Mouse (Mus musculus) frontal cortex, postnatal 36 days (tissue): ENCODE measurements around the gene C2.

Experiments
- DNase-seq, 2 experiments: peaks; one replicate each; pipeline ENCODE4 v3.0.0; 2022; ENCODE audit warnings: low spot score in 2 of 2

C2 gene

DNA sequence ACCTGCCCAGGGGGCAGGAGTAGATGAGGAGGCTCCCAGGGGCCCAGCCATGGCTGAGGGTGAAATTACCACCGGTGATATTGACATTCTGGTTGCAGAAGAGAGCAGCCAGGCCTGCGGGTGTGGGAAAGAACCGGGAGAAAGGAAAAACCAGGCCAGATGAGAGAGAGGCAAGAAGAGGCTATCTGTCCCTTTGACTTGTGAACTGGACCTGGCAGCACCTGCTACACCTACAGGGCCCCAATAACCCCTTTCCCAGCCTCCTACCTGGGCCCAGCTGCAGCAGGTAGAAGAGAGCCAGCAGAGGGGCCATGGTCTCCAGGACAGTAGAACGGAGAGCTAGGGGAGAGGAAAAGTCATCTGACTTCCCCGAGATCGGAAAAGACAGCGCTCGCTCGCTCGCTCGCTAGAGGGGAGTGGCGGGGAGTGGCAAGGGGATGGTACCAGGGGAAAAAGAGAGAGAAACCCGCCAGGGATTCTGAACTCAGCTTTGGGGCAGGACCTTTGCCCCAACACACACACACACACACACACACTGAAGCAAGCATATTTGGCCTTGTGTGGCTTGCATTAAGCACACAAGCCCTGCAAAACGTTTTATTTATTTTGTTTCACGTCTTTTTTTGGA, 16.3 kb downstream of the C2 start, which contains the start of gene Gm20547:
Gene Gm20547 (minus strand): TSS at position 360 of the 628 bp plus-strand sequence.
- DNase-seq, result no peak

DNA sequence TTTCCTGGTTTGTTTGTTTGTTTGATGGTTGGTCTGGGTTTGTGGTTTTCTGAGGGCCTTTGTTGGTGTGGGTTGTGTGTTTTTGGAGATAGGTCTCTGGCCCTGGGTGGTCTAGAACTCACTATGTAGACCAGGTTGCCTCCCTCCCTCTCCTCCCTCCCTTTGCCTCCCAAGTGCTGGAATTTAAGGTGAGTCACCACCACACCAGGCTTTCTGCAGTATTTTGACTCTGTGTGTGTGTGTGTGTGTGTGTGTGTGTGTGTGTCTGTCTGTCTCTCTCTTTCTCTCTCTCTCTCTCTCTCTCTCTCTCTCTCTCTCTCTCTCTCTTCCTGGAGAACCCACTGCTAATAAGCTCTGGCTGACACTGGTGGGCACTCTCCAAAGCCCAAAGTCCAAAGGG, 16.9 kb downstream of the C2 start:
- DNase-seq, result no peak

DNA sequence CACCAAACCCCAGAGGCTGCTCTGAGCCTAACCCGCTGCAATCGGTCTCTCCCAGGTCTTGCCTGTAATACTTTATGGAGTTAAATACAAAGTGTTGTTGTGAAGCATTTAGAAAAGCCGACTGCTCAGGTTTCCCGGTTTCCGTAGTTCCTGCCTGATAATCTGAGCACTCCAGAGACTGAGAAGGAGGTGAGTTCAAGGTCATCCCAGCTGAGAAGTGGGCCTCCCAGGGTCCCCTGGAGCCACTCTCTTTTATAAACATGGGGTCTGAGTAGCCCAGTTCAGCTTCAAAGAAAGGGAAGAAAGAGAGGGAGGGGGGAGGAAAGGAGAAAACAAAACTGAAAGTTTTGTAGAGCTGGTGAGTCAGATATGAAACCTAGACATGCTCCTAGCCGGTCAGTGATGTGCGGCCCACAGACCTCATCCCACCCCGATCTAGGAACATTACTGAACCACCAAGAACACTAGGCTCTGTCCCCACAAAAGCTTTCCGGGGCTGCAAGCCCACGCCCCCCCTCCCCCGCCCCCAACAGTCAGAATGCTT, 18.7 kb downstream of the C2 start, which contains the start of gene Zbtb12:
Gene Zbtb12 (plus strand): TSS at position 148 of the 544 bp plus-strand sequence.
- no peak for DNase-seq

DNA sequence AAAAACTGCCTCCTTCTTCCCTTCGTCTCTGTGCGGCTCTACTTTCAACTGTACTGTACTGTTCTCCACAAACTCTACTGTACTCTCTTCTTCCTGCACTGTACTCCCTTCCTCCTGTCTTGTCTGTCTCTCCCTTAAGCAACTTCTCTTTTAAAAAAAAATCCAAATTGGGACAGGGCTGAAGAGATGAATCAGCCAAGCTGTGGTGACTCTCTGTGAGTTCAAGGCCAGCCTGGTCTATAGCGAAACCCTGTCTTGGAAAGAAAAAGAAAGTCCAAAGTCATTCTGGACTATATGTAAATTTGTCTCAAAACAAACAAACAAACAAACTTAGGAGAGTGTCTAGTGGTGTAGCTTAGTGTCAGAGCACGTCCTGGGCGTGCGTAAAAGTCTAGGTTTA, 23.7 kb downstream of the C2 start:
- DNase-seq, result no peak

DNA sequence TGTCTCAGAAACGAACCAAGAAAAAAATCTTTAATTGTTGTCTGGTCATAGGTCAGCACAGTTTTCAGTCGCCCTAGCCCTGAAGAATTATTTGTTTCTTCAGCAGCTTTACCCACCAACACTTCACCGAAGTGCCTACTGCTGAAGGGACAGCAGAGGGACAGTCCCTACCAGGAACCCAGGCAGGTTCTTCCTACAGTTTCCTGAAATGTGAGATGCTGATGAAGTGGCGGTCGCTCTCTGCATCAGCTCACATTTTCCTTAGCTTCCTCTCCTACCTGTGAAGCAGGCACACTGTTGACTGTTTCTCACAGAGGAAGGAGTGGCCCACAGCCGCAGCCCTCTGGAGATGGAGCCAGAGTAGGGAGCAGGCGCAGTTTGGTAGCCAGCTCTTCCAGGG, 32.1 kb downstream of the C2 start:
- no peak for DNase-seq

DNA sequence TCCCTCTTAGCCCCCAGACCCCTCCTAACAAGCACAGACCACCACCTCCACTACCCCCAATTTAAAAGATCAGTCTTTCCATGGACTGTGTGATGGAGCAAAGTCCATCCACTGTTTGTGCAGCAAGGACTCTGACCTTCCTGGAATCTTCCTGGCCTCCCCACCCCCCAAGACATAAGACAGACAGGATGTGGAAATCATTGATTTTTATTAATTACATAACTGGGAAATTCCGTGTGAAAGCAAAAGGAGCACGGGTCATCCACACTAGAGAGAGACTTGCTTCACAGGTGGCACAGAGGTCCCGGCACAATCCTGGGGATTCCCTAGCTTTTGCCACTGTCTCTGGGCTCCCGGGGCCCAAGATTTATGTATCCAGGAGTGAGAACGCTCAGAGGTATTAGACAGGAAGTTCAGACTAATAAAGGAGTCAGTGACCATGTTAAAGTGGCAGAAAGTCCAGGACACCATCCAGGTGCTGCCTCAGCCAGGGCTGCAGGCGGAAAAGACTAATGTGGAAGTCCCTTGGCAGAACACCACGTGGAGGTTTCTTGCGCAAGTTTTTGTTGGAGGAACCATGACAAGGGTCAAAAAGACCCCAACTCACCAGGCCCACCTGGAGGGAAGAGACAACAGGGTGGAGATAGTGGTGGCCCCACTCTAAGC, 35.5 kb downstream of the C2 start, which contains the start of gene Cfb:
Gene Cfb (minus strand): TSS at position 103 of the 666 bp plus-strand sequence.
- DNase-seq, result no peak

DNA sequence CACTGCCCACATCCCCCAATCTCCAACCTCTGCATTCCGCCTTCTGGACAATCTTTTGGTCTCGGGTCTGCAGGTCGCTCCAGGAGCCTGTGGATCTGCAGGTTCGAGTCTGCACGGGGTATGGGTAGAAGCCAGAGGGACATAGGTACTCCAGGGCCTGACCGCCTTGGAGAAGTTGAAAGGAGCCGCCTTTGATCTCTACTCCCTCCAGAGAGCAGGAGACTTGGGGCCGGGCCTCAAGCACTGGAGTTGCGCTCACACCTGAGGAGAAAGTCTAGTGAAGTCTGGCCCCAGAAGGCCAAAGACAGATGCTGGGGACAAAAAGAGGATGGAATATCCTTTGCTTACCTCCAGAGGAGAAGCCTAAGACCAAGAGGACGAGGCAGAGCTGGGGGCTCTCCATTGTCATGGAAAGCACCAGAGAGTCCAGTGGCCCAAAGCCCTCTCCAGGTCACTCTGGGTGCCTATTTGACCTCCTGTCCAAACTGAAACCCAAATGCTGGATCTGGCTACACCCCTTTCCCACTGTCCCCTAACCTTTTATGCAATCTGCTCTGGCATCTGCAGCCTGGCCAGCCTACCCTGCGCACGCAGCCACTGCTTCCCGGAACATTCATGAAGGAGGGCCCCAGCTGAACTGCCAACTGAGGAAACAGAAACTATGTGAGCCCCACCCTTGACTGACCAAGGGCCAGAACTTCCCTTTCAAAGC, 36.2 kb downstream of the C2 start:
- no peak for DNase-seq

DNA sequence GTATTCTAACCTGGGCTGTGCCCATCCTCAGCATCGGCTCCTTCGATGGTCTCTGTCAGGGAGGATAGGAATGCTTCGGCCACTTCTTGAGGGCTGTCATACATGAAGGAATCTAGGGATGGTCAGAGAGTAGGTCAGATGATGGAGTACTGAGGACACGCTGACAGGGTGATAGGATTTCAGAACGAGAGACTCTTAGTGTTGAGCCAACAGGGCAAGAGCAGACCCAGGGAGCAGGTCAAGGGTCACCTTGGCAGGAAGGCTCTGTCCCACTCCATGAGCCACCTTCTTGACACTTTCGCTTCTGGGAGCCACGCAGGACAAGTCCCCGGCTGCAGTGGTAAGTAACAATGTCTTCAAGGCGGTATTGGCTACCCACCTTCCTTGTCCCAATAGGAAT, 37.6 kb downstream of the C2 start:
- no peak for DNase-seq

DNA sequence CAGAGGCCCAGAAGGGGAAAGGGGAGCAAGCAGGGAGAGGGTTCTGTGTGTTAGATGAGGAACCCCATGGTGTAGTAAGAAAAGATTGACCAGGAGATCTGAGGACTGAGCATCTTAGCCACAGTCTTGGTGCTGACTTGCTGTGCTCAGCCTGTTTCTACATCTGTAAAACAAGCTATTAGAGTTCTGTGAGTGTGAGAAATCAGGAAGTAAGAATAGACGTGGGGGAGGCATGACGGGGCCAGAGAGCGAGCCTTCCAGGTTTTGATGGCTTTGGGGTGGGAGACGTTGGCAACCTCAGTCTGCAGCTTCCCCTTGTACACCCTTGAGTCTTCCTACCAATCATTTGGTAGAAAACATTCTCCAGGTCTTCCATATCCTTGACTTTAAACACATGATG, 39.4 kb downstream of the C2 start:
- DNase-seq, result no peak

DNA sequence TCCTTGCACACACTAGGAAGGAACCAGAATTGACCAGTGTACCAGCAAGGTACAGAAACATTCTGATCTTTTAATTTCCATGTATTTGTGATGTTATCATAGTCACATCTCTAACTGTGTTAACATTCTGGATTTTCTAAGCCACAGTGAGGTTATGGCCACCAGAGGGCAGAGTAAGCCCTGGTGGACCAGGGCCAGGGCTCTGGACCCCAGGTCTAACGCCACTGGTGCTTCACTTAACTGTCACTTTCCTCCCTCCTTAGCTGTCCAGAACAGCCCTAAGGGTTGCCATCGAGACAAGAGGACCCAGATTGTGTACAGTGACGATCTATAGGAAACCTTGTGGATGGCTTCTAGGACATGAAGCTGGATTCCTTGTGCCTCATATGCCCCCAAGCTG, 42.2 kb downstream of the C2 start:
- DNase-seq, result no peak

DNA sequence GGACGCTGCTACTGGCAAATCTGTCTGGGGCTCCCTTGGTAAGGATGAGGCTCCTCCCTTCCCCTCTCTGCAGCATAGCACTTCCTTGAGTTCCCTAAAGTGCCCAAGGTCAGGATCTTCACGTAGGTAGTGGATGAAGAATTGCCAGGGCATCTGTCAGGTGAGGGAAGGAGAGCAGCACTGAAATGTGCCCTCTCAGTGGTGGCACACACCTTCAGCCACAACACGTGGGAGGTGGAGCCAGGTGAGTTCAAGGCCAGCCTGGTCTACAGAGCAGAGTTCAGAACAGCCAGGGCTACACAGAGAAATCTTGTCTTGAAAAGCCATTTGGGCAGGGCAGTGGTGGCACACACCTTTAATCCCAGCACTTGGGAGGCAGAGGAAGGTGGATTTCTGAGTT, 43.3 kb downstream of the C2 start:
- no peak for DNase-seq

DNA sequence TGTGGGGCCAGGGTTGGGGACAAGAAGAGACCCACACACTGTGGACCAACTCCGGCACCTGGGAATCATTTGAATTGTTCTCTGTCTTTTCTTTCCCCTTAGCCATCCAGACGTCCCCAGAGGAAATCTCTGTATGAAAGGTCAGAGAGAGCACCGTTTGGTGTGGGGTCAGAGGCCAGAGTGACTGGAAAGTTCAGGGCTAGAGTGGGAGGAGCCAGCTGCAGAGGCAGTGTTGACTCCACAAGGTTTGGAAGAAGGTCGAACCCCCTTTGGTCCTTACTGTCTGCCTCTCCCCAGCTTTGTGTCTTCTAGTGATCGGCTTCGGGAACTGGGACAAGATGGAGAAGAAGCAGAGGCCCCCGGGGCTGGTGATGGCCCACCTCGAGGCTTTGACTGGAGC, 44.6 kb downstream of the C2 start:
- no peak for DNase-seq

DNA sequence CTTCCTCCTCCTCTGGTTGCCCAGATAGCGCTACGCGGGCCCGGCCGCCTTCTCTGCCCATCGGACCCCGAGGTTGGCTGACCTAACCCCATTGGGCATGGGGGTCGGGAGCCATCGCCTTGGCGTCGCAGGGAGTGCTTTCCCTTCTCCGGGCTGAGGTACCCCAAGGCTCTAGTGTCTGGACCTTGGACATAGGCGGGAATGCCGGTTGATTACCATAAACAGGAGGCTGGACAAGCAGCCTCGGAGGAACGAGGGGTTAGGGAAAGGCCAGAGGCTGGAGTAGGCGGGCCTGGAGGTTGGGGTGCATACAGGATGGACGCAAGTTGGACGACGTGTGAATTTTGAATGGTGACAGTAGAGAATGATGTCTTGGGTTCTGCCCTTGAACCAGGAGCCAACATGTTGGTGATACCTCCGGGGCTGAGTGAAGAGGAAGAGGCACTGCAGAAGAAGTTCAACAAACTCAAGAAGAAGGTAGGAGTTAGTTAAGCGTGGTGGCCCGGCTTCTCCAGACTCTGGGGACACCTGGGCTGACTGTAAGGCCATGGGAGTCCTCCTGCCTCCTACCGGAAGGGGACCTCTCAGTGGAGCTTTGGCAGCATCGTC, 47.4 kb downstream of the C2 start:
- DNase-seq, result no peak

DNA sequence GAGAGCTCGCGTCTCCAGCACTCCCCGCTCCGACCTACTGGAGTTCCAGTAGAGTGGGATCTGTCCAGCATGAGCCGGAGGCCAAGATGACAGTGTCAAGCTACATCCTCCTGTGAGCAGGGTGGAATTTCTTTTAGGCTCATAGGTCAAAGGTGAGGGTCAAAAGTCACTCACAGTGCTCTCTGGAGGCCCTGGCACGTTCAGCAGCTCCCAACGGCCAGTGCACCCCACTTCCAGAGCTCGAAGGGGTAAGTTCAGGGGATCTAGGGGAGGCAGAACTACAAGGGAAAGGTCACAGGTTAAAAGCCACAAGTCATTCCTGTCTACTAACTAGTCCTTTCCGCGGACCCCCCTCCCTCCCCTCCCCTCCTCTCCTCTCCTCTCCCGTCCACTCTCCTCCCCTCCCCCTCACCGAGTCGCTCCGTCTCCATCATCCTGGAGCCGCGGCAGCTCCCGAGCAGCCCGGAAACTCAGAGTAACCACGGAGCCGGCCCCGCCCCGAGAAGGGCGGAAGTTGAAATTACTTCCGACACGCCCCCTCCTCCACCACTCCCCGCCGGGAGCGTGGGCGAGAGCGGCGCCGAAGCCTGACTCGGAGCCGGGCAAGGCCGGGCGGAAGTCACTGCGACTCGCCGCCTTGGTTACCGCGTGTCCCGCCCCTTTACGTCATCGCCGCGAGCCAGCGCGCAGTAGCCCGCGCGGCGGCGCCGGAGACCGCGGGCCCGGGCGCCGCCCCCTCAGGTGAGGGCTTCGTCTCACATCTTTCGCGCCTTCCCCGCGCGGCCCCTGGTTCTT, 48.1 kb downstream of the C2 start, which contains the start of the genes Skiv2l and Nelfe:
Gene Skiv2l (minus strand): TSS at position 489 of the 795 bp plus-strand sequence.
Gene Nelfe (plus strand): TSS at position 670 of the 795 bp plus-strand sequence.
- peak; percentile 96 to 98 for DNase-seq

DNA sequence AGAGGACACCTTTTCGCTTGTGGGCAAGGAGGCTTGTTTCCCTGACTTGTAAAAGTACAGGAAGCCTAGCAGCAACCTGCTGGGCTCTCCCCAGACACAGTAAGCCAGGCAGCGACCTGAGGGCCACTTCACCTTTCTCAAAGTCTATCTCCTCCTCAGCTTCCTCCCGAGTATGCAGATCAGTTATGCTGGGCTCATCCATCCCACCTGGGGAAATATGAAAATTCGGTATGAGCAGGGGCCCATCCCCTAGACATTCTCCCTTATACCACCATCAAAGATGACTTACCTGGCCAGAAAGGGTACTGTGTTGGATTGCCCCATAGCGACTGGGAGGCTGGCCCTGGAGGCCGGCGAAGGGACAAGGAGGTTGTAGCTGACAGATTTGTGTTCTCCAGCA, 50.5 kb downstream of the C2 start:
- no peak for DNase-seq

DNA sequence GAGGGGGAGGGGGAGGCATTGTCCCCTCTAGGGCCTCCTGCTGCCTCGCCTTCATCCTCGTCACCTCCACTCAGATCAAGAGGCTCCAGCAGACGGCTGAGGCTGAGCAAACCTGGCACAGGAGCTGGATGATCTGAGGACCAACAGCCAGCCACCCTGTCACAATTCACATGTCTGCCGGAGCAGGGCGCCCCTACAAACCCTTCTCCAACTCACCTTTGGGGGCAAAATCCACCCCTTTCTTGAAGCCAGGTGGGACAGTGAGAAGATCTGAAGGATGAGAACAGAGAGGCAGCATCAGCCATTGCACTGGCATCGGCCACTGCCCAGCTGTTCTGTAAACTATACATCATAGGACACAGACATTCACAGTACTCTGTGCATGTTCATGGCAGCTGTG, 50.9 kb downstream of the C2 start:
- DNase-seq, result no peak

DNA sequence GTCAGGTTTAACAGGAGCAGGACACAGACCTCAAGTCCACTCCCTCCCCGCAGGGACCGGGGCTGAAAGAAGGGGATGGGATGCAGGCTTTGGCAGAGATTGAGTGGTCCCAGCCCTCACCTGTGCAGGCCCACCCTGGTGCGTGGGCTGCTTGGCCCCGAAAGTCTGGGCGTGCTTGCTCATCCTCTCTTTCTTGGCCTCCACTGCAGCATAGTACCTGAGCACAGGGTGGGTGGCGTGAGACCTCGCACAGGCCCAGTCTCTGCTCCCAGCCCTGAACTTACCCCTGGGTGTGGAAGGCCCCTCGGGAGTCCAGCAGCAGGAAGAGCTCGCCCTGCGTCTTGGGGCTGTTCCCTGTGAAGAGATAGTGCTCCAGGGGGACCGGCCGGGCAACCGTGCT, 53.2 kb downstream of the C2 start:
- no peak for DNase-seq

DNA sequence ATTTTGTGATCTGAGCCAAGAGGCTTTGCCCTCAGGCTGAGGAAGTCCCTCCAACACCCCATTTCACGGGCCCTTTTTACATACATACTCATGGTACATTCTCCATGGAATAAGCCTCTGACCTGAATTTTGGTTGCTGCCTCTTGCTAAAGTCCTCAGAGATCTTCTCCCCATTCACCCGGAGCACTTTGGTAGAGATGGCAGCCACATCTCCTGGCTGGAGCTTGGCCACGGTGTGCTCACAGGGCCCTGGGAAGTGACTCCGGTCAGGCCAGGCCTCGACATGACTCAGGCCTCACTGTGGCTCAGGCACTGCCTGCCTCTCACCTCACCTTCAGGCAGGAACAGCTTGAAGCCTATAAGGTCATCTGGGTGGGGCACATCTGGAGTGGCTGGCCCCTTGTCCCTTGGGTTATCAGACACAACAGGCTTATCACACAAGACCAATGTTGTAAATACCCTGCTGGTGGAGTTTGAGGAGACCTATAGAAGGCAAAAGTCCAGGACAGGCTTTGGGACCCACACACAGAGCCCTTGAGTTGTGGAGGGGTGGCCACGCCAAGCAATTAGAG, 57.2 kb downstream of the C2 start:
- no peak for DNase-seq

DNA sequence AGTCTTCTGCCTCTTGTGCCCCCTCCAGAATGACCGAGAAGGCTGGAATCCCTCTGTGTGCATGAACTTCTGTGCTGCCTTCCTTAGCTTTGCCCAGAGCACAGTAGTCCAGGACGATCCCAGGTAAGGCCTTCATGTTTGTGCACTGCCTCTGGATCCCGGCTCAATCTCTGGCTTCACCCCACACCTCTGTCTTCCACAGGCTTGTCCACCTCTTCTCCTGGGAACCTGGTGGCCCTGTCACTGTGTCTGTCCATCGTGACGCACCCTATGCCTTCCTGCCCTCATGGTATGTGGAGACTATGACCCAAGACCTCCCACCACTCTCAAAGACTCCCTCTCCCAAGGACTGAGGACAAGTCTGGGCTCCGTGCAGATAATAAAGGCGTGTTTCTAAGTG, 59.3 kb downstream of the C2 start:
- DNase-seq, result no peak

DNA sequence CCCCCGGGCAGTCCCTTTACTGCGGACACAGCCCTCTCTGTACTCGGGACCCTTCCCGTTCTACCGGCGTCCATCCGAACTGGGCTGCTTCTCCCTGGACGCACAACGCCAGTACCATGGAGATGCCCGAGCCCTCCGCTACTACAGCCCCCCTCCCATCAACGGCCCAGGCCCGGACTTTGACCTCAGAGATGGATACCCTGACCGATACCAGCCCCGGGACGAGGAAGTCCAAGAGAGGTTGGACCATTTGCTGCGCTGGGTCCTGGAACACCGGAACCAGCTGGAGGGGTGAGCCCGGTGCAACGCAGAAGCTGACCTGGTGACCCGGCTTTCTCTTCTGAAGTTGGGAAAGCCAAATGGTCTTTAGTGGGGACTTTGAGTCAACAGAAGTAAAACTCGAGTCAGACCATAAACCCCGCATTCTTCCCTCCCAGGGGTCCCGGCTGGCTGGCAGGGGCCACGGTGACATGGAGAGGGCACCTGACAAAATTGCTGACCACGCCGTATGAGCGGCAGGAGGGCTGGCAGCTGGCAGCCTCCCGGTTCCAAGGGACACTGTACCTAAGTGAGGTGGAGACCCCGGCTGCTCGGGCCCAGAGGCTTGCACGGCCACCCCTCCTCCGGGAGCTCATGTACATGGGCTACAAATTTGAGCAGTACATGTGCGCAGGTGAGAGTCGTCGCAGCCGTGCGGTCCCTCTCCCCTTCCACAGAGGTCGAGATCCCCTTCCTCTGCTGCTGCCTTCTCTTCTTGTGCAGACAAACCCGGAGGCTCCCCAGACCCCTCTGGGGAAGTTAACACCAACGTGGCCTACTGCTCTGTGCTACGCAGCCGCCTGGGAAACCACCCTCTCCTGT, 60.4 kb downstream of the C2 start:
- no peak for DNase-seq
